Mouse (Mus musculus): Measurements from ENCODE around the gene Cryga. TPM values are rescaled to one million over a fixed set of nuclear protein-coding genes. Genes with fewer than 3 reads are reported as not detected.

Cryga gene
- not detected for polyA plus RNA-seq (2017; shearing (Covaris generic))

DNA sequence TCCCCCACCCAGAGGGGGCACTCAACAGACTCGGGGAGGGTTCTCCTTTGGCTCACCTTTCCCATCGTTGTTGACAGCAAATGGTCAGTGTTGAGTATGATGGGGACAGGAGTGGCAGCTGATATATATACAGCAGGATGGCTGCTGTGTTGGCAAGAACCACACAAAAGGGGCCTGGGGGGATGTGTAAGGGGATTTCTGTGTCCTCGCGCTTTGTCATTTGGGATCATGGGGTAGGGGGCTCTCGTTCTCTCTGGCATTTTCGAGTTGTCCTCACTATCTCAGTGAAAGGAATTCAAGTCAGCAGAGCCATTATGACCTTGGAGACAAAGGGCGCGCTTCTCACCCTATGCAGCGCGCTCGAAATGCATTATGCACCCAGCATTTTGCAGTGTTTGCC is at the start of gene Cryga:
TSS of gene Cryga (minus strand) at position 101 of the 400 bp plus-strand sequence.

GRCm38 (mm10) chr1:65122574-65123372 is 19.6 kb upstream of the Cryga start, which contains the start of gene D630023F18Rik:
Gene D630023F18Rik, minus strand, starts transcription at chr1:65123214.

DNA sequence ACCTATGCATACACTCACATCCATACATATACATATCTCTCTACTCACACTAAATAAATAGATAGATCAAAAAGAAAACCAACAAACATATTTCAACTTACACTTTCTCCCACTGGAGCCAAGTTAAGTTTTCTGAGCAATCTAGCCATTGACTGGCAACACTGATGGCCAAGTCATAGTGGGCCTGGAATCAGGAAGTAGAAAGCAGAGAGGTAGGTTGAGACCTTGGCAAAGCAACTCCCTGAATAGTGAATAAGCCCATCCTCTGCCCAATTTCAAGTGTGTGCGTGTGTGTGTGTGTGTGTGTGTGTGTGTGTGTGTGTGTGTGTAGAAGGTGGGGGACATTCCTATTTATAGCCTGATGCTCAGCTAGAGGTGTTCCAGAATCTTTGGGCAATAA is 16.3 kb upstream of the Cryga start, which contains the start of gene Gm28845:
TSS of gene Gm28845 (minus strand) at position 121 of the 400 bp plus-strand sequence.

DNA sequence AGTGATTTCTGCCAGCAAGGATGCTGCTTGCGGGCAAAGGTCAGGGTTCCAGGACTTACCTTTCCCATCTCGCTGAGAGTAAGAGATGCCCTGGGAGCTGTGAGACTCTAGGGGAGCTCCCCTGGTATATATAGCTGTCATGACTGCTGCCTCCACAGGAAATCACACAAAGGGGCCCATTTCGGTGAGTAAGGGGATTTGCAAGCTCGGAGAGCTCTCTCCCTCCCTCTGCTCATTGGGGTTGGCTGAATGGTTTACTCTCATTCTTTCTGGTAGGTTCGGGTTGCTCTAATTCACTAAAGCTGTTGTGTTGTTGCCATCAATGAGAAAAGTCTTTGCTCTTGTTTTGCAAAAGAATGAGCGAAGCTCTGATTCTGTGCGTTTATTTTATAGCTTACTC is 21.0 kb downstream of the Cryga start, which contains the start of gene Crygb:
TSS of gene Crygb (minus strand) at position 101 of the 400 bp plus-strand sequence.

DNA sequence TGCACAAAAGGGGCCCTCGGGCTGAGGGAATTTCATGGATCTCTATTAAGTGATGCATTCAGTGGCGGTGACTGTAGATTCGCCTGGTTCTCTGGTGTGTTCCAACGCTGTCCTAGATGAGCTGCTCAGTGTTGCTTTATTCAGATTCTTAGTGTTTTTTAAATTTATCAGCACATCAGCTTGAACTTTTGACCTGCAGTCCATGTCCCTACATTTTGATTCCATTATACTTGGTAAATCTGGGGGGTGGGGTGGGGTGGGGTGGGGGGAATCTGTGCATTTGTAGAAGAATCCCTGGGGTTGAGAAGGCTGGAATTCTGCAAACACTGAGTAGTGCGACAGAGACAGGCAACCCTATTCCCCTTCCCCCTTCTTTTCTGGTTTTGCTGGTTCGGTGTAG is 29.6 kb downstream of the Cryga start, which contains the start of gene Crygc:
TSS of gene Crygc (minus strand) at position 101 of the 400 bp plus-strand sequence.

DNA sequence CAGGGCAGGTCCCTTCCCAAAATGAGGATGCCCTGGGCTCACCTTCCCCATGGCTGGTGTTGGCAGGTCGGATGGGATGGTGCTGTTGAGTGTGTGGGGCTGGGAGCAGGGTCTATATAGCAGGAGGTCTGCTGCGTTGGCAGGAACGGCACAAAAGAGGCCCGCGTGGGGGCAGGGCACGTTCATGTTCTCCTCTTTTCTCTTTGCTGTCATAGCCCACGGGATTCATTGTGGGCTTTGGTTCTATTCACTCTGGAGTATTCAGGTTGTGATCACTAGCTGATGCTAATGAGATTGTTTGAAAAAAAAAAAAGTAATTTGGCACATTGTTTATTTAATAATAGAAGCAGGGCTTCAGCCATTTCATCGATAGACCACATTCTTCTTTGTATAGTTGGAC is 39.8 kb downstream of the Cryga start, which contains the start of gene Crygd:
TSS of gene Crygd (minus strand) at position 101 of the 400 bp plus-strand sequence.

GRCm38 (mm10) chr1:65050952-65051351 is 52.2 kb downstream of the Cryga start, which contains the start of gene Cryge:
Gene Cryge, minus strand, starts transcription at chr1:65051149.

Other genes with a start within 250 kb of the Cryga start
- gene Plekhm3, start 146.5 kb downstream of the Cryga start, polyA plus RNA-seq (2017; shearing (Covaris generic)): 10.6 TPM
- not detected for gene Akr1cl, start 70.6 kb downstream of the Cryga start, polyA plus RNA-seq (2017; shearing (Covaris generic))
- not detected for gene Cryge, start 52.2 kb downstream of the Cryga start, polyA plus RNA-seq (2017; shearing (Covaris generic))
- gene Crygd, start 39.9 kb downstream of the Cryga start, polyA plus RNA-seq (2017; shearing (Covaris generic)): not detected
- not detected for gene Crygc, start 29.7 kb downstream of the Cryga start, polyA plus RNA-seq (2017; shearing (Covaris generic))
- not detected for gene Crygb, start 21.1 kb downstream of the Cryga start, polyA plus RNA-seq (2017; shearing (Covaris generic))
- gene Gm28845, start 16.2 kb upstream of the Cryga start, polyA plus RNA-seq (2017; shearing (Covaris generic)): not detected
- gene D630023F18Rik, start 19.8 kb upstream of the Cryga start, polyA plus RNA-seq (2017; shearing (Covaris generic)): not detected
- 16.7 TPM for gene Idh1, start 83.1 kb upstream of the Cryga start, polyA plus RNA-seq (2017; shearing (Covaris generic))
- gene Pikfyve, start 83.3 kb upstream of the Cryga start, polyA plus RNA-seq (2017; shearing (Covaris generic)): 26.3 TPM
- not detected for gene Pth2r, start 178.7 kb upstream of the Cryga start, polyA plus RNA-seq (2017; shearing (Covaris generic))